Mouse (Mus musculus) C2C12 (cell line): ENCODE measurements around the gene Abca1. TPM values are rescaled to one million over a fixed set of nuclear protein-coding genes. Genes with fewer than 3 reads are reported as not detected.

Experiments used
- H3K27me3 ChIP-seq: one replicate; pipeline ENCODE4 v1.6.1; 2011; ENCODE audit not compliant: control insufficient read depth, insufficient read depth, insufficient read length
- H3K36me3 ChIP-seq: one replicate; pipeline ENCODE4 v1.6.1; 2011; ENCODE audit not compliant: control insufficient read depth, insufficient read depth
- H3K4me3 ChIP-seq: one replicate; pipeline ENCODE4 v1.5.1; 2011; ENCODE audit warnings: mild to moderate bottlenecking, control low read depth; ENCODE audit not compliant: poor library complexity, insufficient read depth, severe bottlenecking
- H3K79me2 ChIP-seq: one replicate; pipeline ENCODE4 v1.6.1; 2011; ENCODE audit not compliant: control insufficient read depth, insufficient read depth
- H3K79me3 ChIP-seq: one replicate; pipeline ENCODE4 v1.6.1; 2011; ENCODE audit warnings: low read depth, control low read depth
- H3ac ChIP-seq: one replicate; pipeline ENCODE3; 2011; ENCODE audit warnings: low read depth; ENCODE audit not compliant: control insufficient read depth, insufficient read length
- CEBPB ChIP-seq: IDR thresholded peaks from one replicate; pipeline ENCODE4 v1.6.1; 2011; ENCODE audit warnings: low read depth, mild to moderate bottlenecking, control low read depth, moderate library complexity
- CTCF ChIP-seq: IDR thresholded peaks from one replicate; pipeline ENCODE4 v1.5.1; 2011; ENCODE audit not compliant: control insufficient read depth, insufficient read depth, insufficient read length
- FOSL1 ChIP-seq: IDR thresholded peaks from one replicate; pipeline ENCODE4 v1.8.0; 2011; ENCODE audit warnings: mild to moderate bottlenecking, low read length; ENCODE audit not compliant: poor library complexity, insufficient read depth, severe bottlenecking
- MAX ChIP-seq: IDR thresholded peaks from one replicate; pipeline ENCODE4 v1.6.1; 2011; ENCODE audit warnings: mild to moderate bottlenecking, control low read depth
- MYOD1 ChIP-seq: IDR thresholded peaks from one replicate; pipeline ENCODE4 v1.6.1; 2011; ENCODE audit warnings: low read depth; ENCODE audit not compliant: control insufficient read depth, insufficient read length
- MYOG ChIP-seq: IDR thresholded peaks from one replicate; pipeline ENCODE4 v1.6.1; 2011; ENCODE audit not compliant: control insufficient read depth, insufficient read length; ENCODE audit errors: extremely low read depth
- USF1 ChIP-seq: IDR thresholded peaks from one replicate; pipeline ENCODE4 v1.6.1; 2011; ENCODE audit warnings: low read depth, mild to moderate bottlenecking, control low read depth, moderate library complexity
- polyA plus RNA-seq: library from polyadenylated mRNA; unstranded; fragments of >200 nt; fragmentation: generic; extraction: Trizol; gene quantifications from one replicate; pipeline ENCODE4 v1.2.1, GENCODE M21; 2012; ENCODE audit warnings: missing spikeins

Gene Abca1
- polyA plus RNA-seq, 1 experiment = 0.07 TPM

DNA sequence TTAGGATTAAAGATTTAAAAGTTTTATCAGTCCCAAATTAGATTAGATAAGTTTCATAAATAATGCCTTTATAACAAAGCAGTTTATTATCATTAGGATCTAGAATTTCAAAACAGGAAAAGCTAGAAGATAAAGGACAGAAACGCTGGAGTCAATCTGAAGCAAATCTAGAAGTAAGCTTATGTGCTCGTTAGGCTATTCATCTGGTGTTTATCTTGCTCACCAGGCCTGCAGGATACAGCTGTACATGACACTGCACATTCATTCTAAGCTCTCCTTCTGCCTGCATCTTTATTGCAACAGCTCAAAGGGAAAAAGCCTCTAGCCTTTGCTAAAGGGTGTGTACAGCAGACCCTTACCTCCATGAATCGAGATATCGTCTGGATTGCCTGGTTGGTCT is 74.1 kb downstream of the Abca1 start:
- Histone ChIP-seq H3ac (no peak overlapping the region), H3K79me3 (no peaks in the 10 kb centered on the region), H3K4me3 (no peak overlapping the region), H3K79me2 (no peaks in the 10 kb centered on the region), H3K27me3 (peaks cover 46% of the 10 kb centered on the region), H3K36me3 (no peaks in the 10 kb centered on the region)
- TF ChIP-seq CEBPB (no peak), MAX (no peak), USF1 (no peak), FOSL1 (no peak), MYOD1 (no peak), CTCF (no peak), MYOG (no peak)

DNA sequence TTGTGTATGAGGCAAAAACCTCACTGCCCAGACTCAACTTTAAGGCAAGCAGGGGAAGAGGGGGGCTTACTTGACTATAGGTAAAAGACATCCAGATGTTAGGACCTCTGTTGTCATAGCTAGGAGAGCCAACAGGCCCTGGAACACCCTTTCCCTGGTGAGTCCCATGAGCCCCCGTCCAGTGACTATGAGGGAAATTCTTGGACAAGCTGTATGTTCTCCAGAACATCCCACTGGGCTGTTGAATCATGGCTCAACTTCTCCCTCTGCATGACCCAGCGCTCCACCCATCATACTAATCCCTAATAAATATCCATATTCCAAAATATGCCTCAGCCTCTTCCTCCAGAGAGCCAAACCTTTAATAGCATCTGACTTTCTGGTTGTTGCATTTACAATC is 76.6 kb downstream of the Abca1 start:
- no peak for TF ChIP-seq MYOD1
- TF ChIP-seq CTCF = no peak
- TF ChIP-seq FOSL1 = no peak
- TF ChIP-seq MYOG = no peak
- no peak for TF ChIP-seq USF1
- no peak for TF ChIP-seq MAX
- no peak for TF ChIP-seq CEBPB
- H3K36me3 ChIP-seq = no peaks in the 10 kb centered on the region

DNA sequence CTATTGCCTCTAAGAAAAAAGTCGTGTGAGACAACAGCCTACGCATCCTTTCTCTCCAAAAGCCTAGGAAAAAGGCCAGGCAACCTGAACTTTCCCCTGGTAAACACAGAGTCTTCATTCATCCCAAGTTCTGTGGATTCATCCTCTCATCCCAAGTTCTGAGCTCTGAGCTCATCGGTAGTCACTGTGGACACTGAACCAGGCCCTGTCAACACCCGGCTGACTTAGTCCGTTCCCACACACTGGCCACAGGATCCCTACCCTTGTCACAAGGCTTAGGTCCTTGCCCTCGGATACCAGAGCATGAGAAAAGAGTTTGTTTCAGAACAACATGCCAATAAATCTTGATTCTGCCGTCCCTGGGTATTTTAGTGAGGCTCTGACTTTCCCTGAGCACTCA is 77.2 kb downstream of the Abca1 start:
- Histone ChIP-seq H3K27me3 (peaks cover 42% of the 10 kb centered on the region), H3ac (no peak overlapping the region), H3K4me3 (no peak overlapping the region), H3K79me3 (no peaks in the 10 kb centered on the region), H3K36me3 (no peaks in the 10 kb centered on the region), H3K79me2 (no peaks in the 10 kb centered on the region)
- TF ChIP-seq FOSL1 (no peak), MAX (no peak), MYOD1 (no peak), USF1 (no peak), CTCF (no peak), CEBPB (no peak), MYOG (no peak)

More for the DNA sequence above, 76.6 kb downstream of the Abca1 start:
- Histone ChIP-seq H3K79me3 (no peaks in the 10 kb centered on the region), H3K79me2 (no peaks in the 10 kb centered on the region), H3K4me3 (no peak overlapping the region), H3K27me3 (peaks cover 42% of the 10 kb centered on the region), H3ac (no peak overlapping the region)

DNA sequence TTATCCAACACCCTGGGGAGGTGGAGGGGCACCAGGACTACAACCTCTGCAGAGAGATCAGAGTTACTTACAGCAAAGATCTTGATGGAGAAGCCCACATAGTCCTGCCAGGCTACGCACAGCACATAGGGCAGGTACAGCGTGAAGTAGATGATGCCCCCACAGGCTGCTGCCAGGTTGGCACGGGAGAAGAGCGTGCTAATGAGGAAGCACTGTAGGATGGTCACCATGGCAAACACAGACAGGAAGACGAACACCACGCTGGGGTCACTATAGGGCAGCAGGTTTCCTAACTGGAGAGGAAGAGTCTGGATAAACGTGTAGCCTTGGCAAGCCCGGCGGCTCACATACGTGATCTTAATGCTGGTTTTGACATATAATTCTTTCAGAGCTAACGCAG is 77.8 kb downstream of the Abca1 start:
- Histone ChIP-seq H3K4me3 (no peak overlapping the region), H3ac (no peak overlapping the region), H3K79me3 (no peaks in the 10 kb centered on the region), H3K79me2 (no peaks in the 10 kb centered on the region), H3K36me3 (no peaks in the 10 kb centered on the region), H3K27me3 (peaks cover 42% of the 10 kb centered on the region)
- TF ChIP-seq MAX (no peak), CTCF (no peak), USF1 (no peak), FOSL1 (no peak), MYOD1 (no peak), MYOG (no peak), CEBPB (no peak)

DNA sequence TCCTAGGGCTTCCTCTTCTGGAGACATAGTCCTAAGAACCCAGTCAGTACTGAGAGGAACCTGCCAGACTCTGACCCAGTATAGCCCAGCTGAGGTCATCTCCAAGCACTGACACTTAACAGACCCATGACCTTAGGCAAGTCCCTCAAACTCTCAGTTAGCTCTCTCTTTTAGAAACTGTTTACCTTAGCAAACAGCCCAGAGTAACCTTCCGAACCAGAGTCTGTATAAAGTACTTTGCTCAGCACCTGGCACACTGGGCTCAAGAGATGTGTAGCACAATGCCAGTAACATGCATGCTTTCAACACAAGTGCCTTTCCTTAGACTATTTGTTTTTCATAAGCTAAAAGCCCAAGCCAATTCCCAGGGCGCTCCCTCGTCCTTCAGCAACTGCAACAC is 79.4 kb downstream of the Abca1 start:
- no peaks in the 10 kb centered on the region for H3K79me2 ChIP-seq
- no peaks in the 10 kb centered on the region for H3K79me3 ChIP-seq
- H3K4me3 ChIP-seq = no peak overlapping the region
- H3K36me3 ChIP-seq = no peaks in the 10 kb centered on the region
- TF ChIP-seq CEBPB (no peak), CTCF (no peak), USF1 (no peak), FOSL1 (no peak), MYOD1 (no peak), MAX (no peak), MYOG (no peak)
- H3ac ChIP-seq = no peak overlapping the region
- peaks cover 33% of the 10 kb centered on the region for H3K27me3 ChIP-seq

DNA sequence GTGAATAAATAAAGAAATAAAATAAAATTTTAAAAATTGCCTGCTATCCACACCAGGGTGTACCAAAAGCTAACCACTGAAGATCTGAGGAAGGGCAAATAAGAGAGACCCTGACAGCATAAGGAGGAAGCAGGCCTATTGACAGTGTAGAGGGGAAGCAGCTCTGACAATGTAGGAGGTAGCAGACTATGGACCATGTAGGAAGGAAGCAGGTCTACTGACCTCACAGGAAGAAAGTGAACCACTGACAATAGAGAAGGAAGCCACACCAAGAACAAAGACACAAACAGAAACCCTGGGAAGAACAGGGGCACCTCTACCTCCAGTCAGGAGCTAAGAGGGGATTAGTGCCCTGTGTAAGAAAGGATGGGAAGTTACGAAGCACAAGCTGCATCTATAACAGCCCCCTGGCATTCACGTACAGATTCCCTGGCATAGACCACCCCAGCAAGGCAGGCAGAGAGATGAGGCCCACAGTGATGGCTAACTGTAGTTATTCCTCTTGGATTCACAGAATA is 80.8 kb downstream of the Abca1 start:
- Histone ChIP-seq H3K79me3 (no peaks in the 10 kb centered on the region), H3K27me3 (peaks cover 28% of the 10 kb centered on the region), H3K79me2 (no peaks in the 10 kb centered on the region), H3ac (no peak overlapping the region), H3K36me3 (no peaks in the 10 kb centered on the region), H3K4me3 (no peak overlapping the region)
- TF ChIP-seq FOSL1 (no peak), USF1 (no peak), MYOG (no peak), MAX (no peak), CTCF (no peak), CEBPB (no peak), MYOD1 (no peak)
